Mouse (Mus musculus): Measurements from ENCODE around the gene Aldh3b2. TPM values are rescaled to one million over a fixed set of nuclear protein-coding genes. Genes with fewer than 3 reads are reported as not detected.

The Aldh3b2 gene
- total RNA-seq, 2 experiments from 2014 or later, result 0.64 to 0.90 TPM

GRCm38 (mm10) chr19:3998335-3998734 is 26.2 kb downstream of the Aldh3b2 start:
- Histone ChIP-seq H3K4me3 (no peak overlapping the region), H3K27ac (no peak overlapping the region)
- TF ChIP-seq CTCF (conservative IDR thresholded peaks at IDR 0.05), result no peak
- DNase-seq (ENCODE audit: low spot score in 2 of 2), result no peak

- Histone ChIP-seq H3K4me3 (no peak overlapping the region; the same call in 1 of the 2 replicates), H3K27ac (no peak overlapping the region; the same call in 1 of the 2 replicates)
- DNase-seq (ENCODE audit: low spot score in 2 of 2), result no peak
- TF ChIP-seq CTCF (conservative IDR thresholded peaks at IDR 0.05), result no peak
Observed at GRCm38 (mm10) chr19:3999121-3999730, 27.1 kb downstream of the Aldh3b2 start.

- TF ChIP-seq CTCF (conservative IDR thresholded peaks at IDR 0.05), result peak; percentile 86
- Histone ChIP-seq H3K27ac (peak within 1 kb of the TSS; percentile 96), H3K4me3 (peak within 1 kb of the TSS; percentile 75)
- peak; percentile 92 to 95 for DNase-seq (ENCODE audit: low spot score in 2 of 2)
Observed at GRCm38 (mm10) chr19:4000119-4000900, 28.2 kb downstream of the Aldh3b2 start, which contains the start of the genes Nudt8 and Gm49405. Gene Nudt8, plus strand, starts transcription at chr19:4000580. Gene Gm49405, plus strand, starts transcription at chr19:4000626.

GRCm38 (mm10) chr19:4000949-4001525 is 28.9 kb downstream of the Aldh3b2 start:
- Histone ChIP-seq H3K27ac (peak overlapping the region; percentile 96), H3K4me3 (peak overlapping the region; percentile 75)
- DNase-seq (ENCODE audit: low spot score in 2 of 2), result no peak
- TF ChIP-seq CTCF (conservative IDR thresholded peaks at IDR 0.05), result no peak

- Histone ChIP-seq H3K27ac (no peak overlapping the region), H3K4me3 (no peak overlapping the region)
- TF ChIP-seq CTCF (conservative IDR thresholded peaks at IDR 0.05), result no peak
- no peak for DNase-seq (ENCODE audit: low spot score in 2 of 2)
Observed at GRCm38 (mm10) chr19:4001752-4002151, 29.6 kb downstream of the Aldh3b2 start.

GRCm38 (mm10) chr19:4003112-4003511 is 31.0 kb downstream of the Aldh3b2 start, which contains the start of gene Doc2g:
Gene Doc2g, plus strand, starts transcription at chr19:4003313.
- Histone ChIP-seq H3K27ac (no peak within 1 kb of the TSS), H3K4me3 (no peak within 1 kb of the TSS)
- no peak for TF ChIP-seq CTCF (conservative IDR thresholded peaks at IDR 0.05)
- DNase-seq (ENCODE audit: low spot score in 2 of 2), result no peak

GRCm38 (mm10) chr19:4003641-4004040 is 31.5 kb downstream of the Aldh3b2 start:
- Histone ChIP-seq H3K4me3 (no peak overlapping the region), H3K27ac (no peak overlapping the region)
- no peak for DNase-seq (ENCODE audit: low spot score in 2 of 2)
- no peak for TF ChIP-seq CTCF (conservative IDR thresholded peaks at IDR 0.05)

- Histone ChIP-seq H3K4me3 (no peak overlapping the region), H3K27ac (no peak overlapping the region)
- no peak for DNase-seq (ENCODE audit: low spot score in 2 of 2)
- no peak for TF ChIP-seq CTCF (conservative IDR thresholded peaks at IDR 0.05)
Observed at GRCm38 (mm10) chr19:4004331-4004730, 32.2 kb downstream of the Aldh3b2 start.

- no peak for TF ChIP-seq CTCF (conservative IDR thresholded peaks at IDR 0.05)
- no peak overlapping the region for H3K27ac ChIP-seq
- H3K4me3 ChIP-seq, result no peak overlapping the region
- no peak for DNase-seq (ENCODE audit: low spot score in 2 of 2)
Observed at GRCm38 (mm10) chr19:4005091-4005490, 33.0 kb downstream of the Aldh3b2 start.

GRCm38 (mm10) chr19:4005971-4006370 is 33.8 kb downstream of the Aldh3b2 start:
- no peak overlapping the region for H3K27ac ChIP-seq
- no peak for TF ChIP-seq CTCF (conservative IDR thresholded peaks at IDR 0.05)
- DNase-seq (ENCODE audit: low spot score in 2 of 2), result no peak
- H3K4me3 ChIP-seq, result no peak overlapping the region

- no peak overlapping the region for H3K27ac ChIP-seq
- TF ChIP-seq CTCF (conservative IDR thresholded peaks at IDR 0.05), result no peak
- H3K4me3 ChIP-seq, result no peak overlapping the region
- DNase-seq (ENCODE audit: low spot score in 2 of 2), result no peak
Observed at GRCm38 (mm10) chr19:4011086-4011485, 39.0 kb downstream of the Aldh3b2 start.

GRCm38 (mm10) chr19:4012432-4013022 is 40.4 kb downstream of the Aldh3b2 start, which contains the start of gene Ndufv1:
Gene Ndufv1, minus strand, starts transcription at chr19:4012806.
- Histone ChIP-seq H3K4me3 (peak within 1 kb of the TSS; percentile 99), H3K27ac (peak within 1 kb of the TSS; percentile 93)
- peak; percentile 88 for TF ChIP-seq CTCF (conservative IDR thresholded peaks at IDR 0.05)
- peak; percentile 96 to 99 for DNase-seq (ENCODE audit: low spot score in 2 of 2)

- Histone ChIP-seq H3K27ac (peak overlapping the region; percentile 74; the same call in 1 of the 2 replicates), H3K4me3 (peak overlapping the region; percentile 99)
- no peak for DNase-seq (ENCODE audit: low spot score in 2 of 2)
- no peak for TF ChIP-seq CTCF (conservative IDR thresholded peaks at IDR 0.05)
Observed at GRCm38 (mm10) chr19:4013066-4013465, 40.9 kb downstream of the Aldh3b2 start.

Measured in layer of hippocampus, adult 2 months (tissue).